Mouse (Mus musculus) kidney, adult 2 months (tissue): ENCODE results near the gene Lgals9. TPM values are rescaled to one million over a fixed set of nuclear protein-coding genes. Genes with fewer than 3 reads are reported as not detected.

Source experiments
- DNase-seq: peaks from one replicate; pipeline ENCODE4 v3.0.0; 2021
- H3K27ac ChIP-seq: fragments of 200-500 bp; 2 replicates; pipeline ENCODE4 v1.5.1; 2012; ENCODE audit warnings: low read depth, low read length, control low read depth, inconsistent platforms; ENCODE audit not compliant: insufficient read depth
- H3K27me3 ChIP-seq: fragments of 200-500 bp; replicated peaks from 2 replicates; pipeline ENCODE4 v1.6.1; 2012; ENCODE audit warnings: mild to moderate bottlenecking, moderate library complexity, low read length, inconsistent platforms; ENCODE audit not compliant: control insufficient read depth, insufficient read depth
- H3K36me3 ChIP-seq: fragments of 200-500 bp; 2 replicates; pipeline ENCODE4 v1.6.1; 2012; ENCODE audit warnings: mild to moderate bottlenecking, moderate library complexity, low read length, inconsistent platforms; ENCODE audit not compliant: control insufficient read depth, insufficient read depth
- H3K4me1 ChIP-seq: fragments of 200-500 bp; 2 replicates; pipeline ENCODE4 v1.6.1; 2011; ENCODE audit warnings: low read length; ENCODE audit not compliant: control insufficient read depth, insufficient read depth
- H3K4me3 ChIP-seq: fragments of 200-500 bp; 2 replicates; pipeline ENCODE4 v1.5.1; 2011; ENCODE audit warnings: mild to moderate bottlenecking, low read depth, low read length, control low read depth; ENCODE audit not compliant: insufficient read depth
- CTCF ChIP-seq: fragments of 200-500 bp; conservative IDR thresholded peaks from 2 replicates; pipeline ENCODE4 v1.5.1; 2011; ENCODE audit warnings: low read depth, mild to moderate bottlenecking, control low read depth, low read length, moderate library complexity, mixed read lengths; ENCODE audit not compliant: insufficient read depth, insufficient read length
- POLR2A ChIP-seq: fragments of 200-500 bp; IDR thresholded peaks from one replicate; pipeline ENCODE4 v1.6.1; 2011; ENCODE audit warnings: low read depth, low read length, control low read depth
- WGBS: fragments of 180-500 bp; shearing (Covaris S2); methylation state at CpG from one replicate; pipeline ENCODE4 v1.1.7; 2018; 5-methylcytosine and 5-hydroxymethylcytosine counted together
- polyA plus RNA-seq: library from polyadenylated mRNA; depleted of rRNA; stranded (reverse); fragments of >200 nt; gene quantifications from 2 replicates; pipeline ENCODE4 v1.2.3, GENCODE M21; 2012

The Lgals9 gene
- polyA plus RNA-seq, 1 experiment = 63.4 TPM

DNA sequence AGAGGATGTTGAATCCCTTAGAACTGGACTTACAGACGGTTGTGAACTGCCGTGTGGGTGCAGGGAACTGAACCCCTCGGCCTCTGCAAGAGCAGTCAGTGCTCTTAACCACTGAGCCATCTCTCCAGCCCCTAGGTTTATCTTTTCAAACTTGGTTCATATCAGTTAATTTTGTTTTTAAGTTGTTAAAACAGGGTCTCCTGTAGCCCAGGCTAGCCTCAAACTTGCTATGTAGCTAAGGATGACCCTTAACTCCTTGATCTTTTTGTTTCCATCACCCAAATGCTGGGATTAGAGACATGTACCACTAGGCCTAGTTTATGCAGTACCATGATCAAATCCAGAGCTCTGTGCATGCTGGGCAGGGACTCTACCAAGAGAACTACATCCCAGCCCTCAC lies 13.0 kb downstream of the Lgals9 start:
- 96% methylated on average over 3 of the region's 3 CpGs for WGBS
- H3K36me3 ChIP-seq = no peaks in the 10 kb centered on the region
- no peak overlapping the region for H3K27ac ChIP-seq
- no peak for DNase-seq
- no peak overlapping the region for H3K4me3 ChIP-seq
- H3K27me3 ChIP-seq = no peaks in the 10 kb centered on the region
- TF ChIP-seq CTCF = no peak
- TF ChIP-seq POLR2A = no peak
- no peaks in the 10 kb centered on the region for H3K4me1 ChIP-seq

DNA sequence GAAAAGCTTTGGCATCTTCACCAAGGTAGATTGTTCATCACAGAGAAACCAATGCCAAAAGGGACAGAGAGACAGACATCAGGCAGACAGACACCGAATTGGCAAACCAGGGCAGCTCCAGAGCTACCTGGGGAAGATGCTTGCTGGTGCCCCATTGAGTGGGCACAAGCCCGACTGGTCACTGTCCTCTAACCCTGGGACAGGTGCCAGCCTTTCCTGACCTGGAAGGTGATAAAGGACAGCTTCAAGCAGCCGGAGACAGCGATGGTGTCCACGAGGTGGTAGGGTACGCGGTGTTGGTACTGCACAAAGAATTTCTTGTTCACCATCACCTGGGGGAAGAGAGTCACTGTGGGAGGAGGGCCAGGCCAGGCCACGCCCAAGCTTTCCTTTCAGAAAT lies 13.7 kb downstream of the Lgals9 start:
- no peaks in the 10 kb centered on the region for H3K4me1 ChIP-seq
- no peaks in the 10 kb centered on the region for H3K36me3 ChIP-seq
- H3K4me3 ChIP-seq = no peak overlapping the region
- WGBS = 88% methylated on average over 8 of the region's 8 CpGs
- H3K27me3 ChIP-seq = no peaks in the 10 kb centered on the region
- TF ChIP-seq CTCF = no peak
- no peak for TF ChIP-seq POLR2A
- no peak overlapping the region for H3K27ac ChIP-seq
- DNase-seq = no peak

- Histone ChIP-seq H3K27me3 (no peaks in the 10 kb centered on the region), H3K4me3 (no peak overlapping the region), H3K36me3 (no peaks in the 10 kb centered on the region), H3K4me1 (no peaks in the 10 kb centered on the region), H3K27ac (no peak overlapping the region)
- WGBS = 80% methylated on average over 4 of the region's 4 CpGs
- no peak for TF ChIP-seq POLR2A
- peak; percentile 16 for DNase-seq
Measured at GRCm38 (mm10) chr11:78968121-78968520, 16.6 kb downstream of the Lgals9 start.

- H3K36me3 ChIP-seq = no peaks in the 10 kb centered on the region
- H3K27me3 ChIP-seq = no peaks in the 10 kb centered on the region
- peak; percentile 57 for TF ChIP-seq CTCF
- TF ChIP-seq POLR2A = no peak
- WGBS = 30% methylated on average over 4 of the region's 4 CpGs
- peak; percentile 42 for DNase-seq
- no peak overlapping the region for H3K4me3 ChIP-seq
- H3K27ac ChIP-seq = no peak overlapping the region
- H3K4me1 ChIP-seq = no peaks in the 10 kb centered on the region
Measured at GRCm38 (mm10) chr11:78967371-78967770, 17.4 kb downstream of the Lgals9 start.

DNA sequence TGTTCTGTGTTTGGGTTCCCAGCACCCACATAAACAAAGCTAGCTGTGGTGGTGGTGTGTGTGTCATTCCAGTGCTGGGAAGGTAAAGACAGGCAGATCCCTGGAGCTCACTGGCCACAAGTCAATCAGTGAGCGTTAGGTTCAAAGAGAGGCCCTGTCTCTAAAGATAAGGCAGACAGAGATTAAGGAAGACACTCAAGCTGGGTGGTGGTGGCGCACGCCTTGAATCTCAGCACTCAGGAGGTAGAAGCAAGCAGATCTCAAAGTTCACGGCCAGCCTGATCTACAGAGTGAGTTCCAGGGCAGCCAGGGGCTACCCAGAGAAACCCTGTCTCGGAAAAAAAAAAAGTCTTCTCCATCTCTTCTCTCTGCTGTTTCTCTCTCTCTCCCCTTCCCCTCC lies 23.5 kb downstream of the Lgals9 start:
- 91% methylated on average over 5 of the region's 5 CpGs for WGBS
- H3K27me3 ChIP-seq = no peaks in the 10 kb centered on the region
- DNase-seq = no peak
- H3K36me3 ChIP-seq = no peaks in the 10 kb centered on the region
- H3K27ac ChIP-seq = no peak overlapping the region
- TF ChIP-seq CTCF (no peak), POLR2A (no peak)
- no peak overlapping the region for H3K4me3 ChIP-seq
- H3K4me1 ChIP-seq = no peaks in the 10 kb centered on the region

- TF ChIP-seq POLR2A (no peak), CTCF (peak; percentile 41)
- Histone ChIP-seq H3K4me1 (no peaks in the 10 kb centered on the region), H3K27ac (no peak overlapping the region), H3K27me3 (no peaks in the 10 kb centered on the region), H3K4me3 (no peak overlapping the region), H3K36me3 (no peaks in the 10 kb centered on the region)
- DNase-seq = no peak
- WGBS = 67% methylated on average over 5 of the region's 5 CpGs
Measured at GRCm38 (mm10) chr11:78959841-78960520, 24.8 kb downstream of the Lgals9 start.

GRCm38 (mm10) chr11:78959367-78959766 lies 25.4 kb downstream of the Lgals9 start:
- no peak overlapping the region for H3K4me3 ChIP-seq
- H3K4me1 ChIP-seq = no peaks in the 10 kb centered on the region
- 70% methylated on average over 8 of the region's 8 CpGs for WGBS
- no peak for DNase-seq
- H3K27me3 ChIP-seq = no peaks in the 10 kb centered on the region
- no peaks in the 10 kb centered on the region for H3K36me3 ChIP-seq
- TF ChIP-seq CTCF (no peak), POLR2A (no peak)
- no peak overlapping the region for H3K27ac ChIP-seq

- Histone ChIP-seq H3K27me3 (no peaks in the 10 kb centered on the region), H3K27ac (no peak overlapping the region), H3K4me1 (no peaks in the 10 kb centered on the region), H3K36me3 (no peaks in the 10 kb centered on the region), H3K4me3 (no peak overlapping the region)
- 10% methylated on average over 7 of the region's 7 CpGs for WGBS
- peak; percentile 86 for TF ChIP-seq CTCF
- no peak for TF ChIP-seq POLR2A
- peak; percentile 78 for DNase-seq
Measured at GRCm38 (mm10) chr11:78956260-78956659, 28.5 kb downstream of the Lgals9 start.
